Mouse (Mus musculus) midbrain, embryonic 15.5 days (tissue): ENCODE results near the gene AU041133. TPM values are rescaled to one million over a fixed set of nuclear protein-coding genes. Genes with fewer than 3 reads are reported as not detected.
"Not testable (repeated sequence)": the region's sequence is repeated elsewhere in the genome, so short reads cannot be mapped to it uniquely, and the experiment has no call there.

Experiments
- ATAC-seq: fragments of 200-750 bp; cut with Nextera tagmentation; replicated peaks from 2 replicates; pipeline ENCODE4 v1.8.0; 2017; ENCODE audit warnings: moderate TSS enrichment
- H3K27ac ChIP-seq: fragments of 300-500 bp; sonication (generic); 2 replicates; pipeline ENCODE4 v1.5.1; 2015; ENCODE audit warnings: mild to moderate bottlenecking, inconsistent platforms
- H3K27me3 ChIP-seq: fragments of 300-500 bp; sonication (generic); replicated peaks from 2 replicates; pipeline ENCODE4 v1.6.1; 2015; ENCODE audit warnings: inconsistent platforms
- H3K36me3 ChIP-seq: fragments of 300-500 bp; sonication (generic); replicated peaks from 2 replicates; pipeline ENCODE4 v1.6.1; 2015; ENCODE audit warnings: inconsistent platforms
- H3K4me1 ChIP-seq: fragments of 300-500 bp; sonication (generic); 2 replicates; pipeline ENCODE4 v1.6.1; 2015; ENCODE audit warnings: inconsistent platforms
- H3K4me2 ChIP-seq: fragments of 300-500 bp; sonication (generic); 2 replicates; pipeline ENCODE4 v1.6.1; 2015; ENCODE audit warnings: inconsistent platforms, mild to moderate bottlenecking, moderate library complexity
- H3K4me3 ChIP-seq: fragments of 300-500 bp; sonication (generic); 2 replicates; pipeline ENCODE4 v1.5.1; 2015; ENCODE audit warnings: mild to moderate bottlenecking, inconsistent platforms
- H3K9ac ChIP-seq: fragments of 300-500 bp; sonication (generic); 2 replicates; pipeline ENCODE4 v1.6.1; 2015; ENCODE audit warnings: mild to moderate bottlenecking, inconsistent platforms
- H3K9me3 ChIP-seq: fragments of 300-500 bp; sonication (generic); 2 replicates; pipeline ENCODE4 v1.6.1; 2016; ENCODE audit warnings: inconsistent platforms
- WGBS: fragments of 180-500 bp; shearing (Covaris S2); methylation state at CpG from one replicate; pipeline ENCODE4 v1.1.7; 2015; ENCODE audit warnings: mixed read lengths; 5-methylcytosine and 5-hydroxymethylcytosine counted together
- polyA plus RNA-seq: library from polyadenylated mRNA; unstranded; fragments of >200 nt; fragmentation: Nextera tagmentation; extraction: Ambion mirVana; gene quantifications from 2 replicates; pipeline ENCODE4 v1.2.1, GENCODE M21; 2015

The AU041133 gene
- polyA plus RNA-seq, result 11.0 and 13.5 TPM in 2 replicates

GRCm38 (mm10) chr10:82127850-82128401 lies at the start of gene AU041133:
TSS of gene AU041133 (plus strand) at chr10:82128013.
- Histone ChIP-seq H3K4me3 (peak within 1 kb of the TSS; percentile 76), H3K4me1 (peaks cover 5% of the 10 kb centered on the region), H3K27me3 (no peaks in the 10 kb centered on the region), H3K9ac (peak within 1 kb of the TSS; percentile 71), H3K9me3 (peaks cover 31% of the 10 kb centered on the region), H3K36me3 (no peaks in the 10 kb centered on the region), H3K4me2 (peak within 1 kb of the TSS; percentile 48), H3K27ac (peak within 1 kb of the TSS; percentile 93)
- WGBS, result 2% methylated on average over 41 of the region's 41 CpGs
- peak; percentile 100 for ATAC-seq

- peak within 1 kb of the TSS; percentile 93 for H3K27ac ChIP-seq
- peak within 1 kb of the TSS; percentile 56 for H3K9ac ChIP-seq
- H3K36me3 ChIP-seq, H3K4me1 ChIP-seq, H3K9me3 ChIP-seq, H3K27me3 ChIP-seq: not testable (repeated sequence)
- peak within 1 kb of the TSS; percentile 44 for H3K4me2 ChIP-seq
- WGBS, result 20% methylated on average over 42 of the region's 42 CpGs
- peak within 1 kb of the TSS; percentile 51 for H3K4me3 ChIP-seq
- peak; percentile 99 for ATAC-seq
These were observed 44.8 kb upstream of the AU041133 start, which contains the start of gene BC024063 for GRCm38 (mm10) chr10:82082728-82083621. TSS of gene BC024063 (plus strand) at chr10:82083353.

- WGBS, result 27% methylated on average over 14 of the region's 14 CpGs
- H3K27ac ChIP-seq, result peak overlapping the region; percentile 93
- H3K36me3 ChIP-seq, H3K4me1 ChIP-seq, H3K27me3 ChIP-seq, H3K9me3 ChIP-seq: not testable (repeated sequence)
- H3K4me3 ChIP-seq, result peak overlapping the region; percentile 51
- H3K4me2 ChIP-seq, result peak overlapping the region; percentile 44
- ATAC-seq, result peak; percentile 61; the same call in 1 of the 2 replicates
- H3K9ac ChIP-seq, result peak overlapping the region; percentile 56
These were observed 44.2 kb upstream of the AU041133 start for GRCm38 (mm10) chr10:82083622-82083971.

DNA sequence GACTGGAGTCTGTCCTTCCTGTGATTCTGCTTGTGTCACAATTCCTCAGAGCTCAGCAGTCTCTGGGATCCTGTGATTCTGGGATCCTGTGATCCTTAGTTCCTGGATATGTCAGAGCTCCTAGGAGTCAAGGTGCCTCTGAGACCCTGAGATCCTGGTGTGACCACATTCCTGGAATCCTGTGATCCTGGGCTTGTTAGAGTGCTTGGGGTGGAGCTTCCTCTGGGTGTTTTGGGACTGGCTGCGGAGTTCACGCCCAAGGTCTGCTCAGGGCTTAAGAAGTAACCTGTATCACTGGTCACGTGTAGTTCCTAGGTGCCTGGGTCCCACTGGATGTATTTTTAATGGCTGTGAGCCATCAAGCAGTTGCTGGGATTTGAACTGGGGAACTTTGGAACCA lies 10.6 kb upstream of the AU041133 start:
- ATAC-seq, result no peak
- Histone ChIP-seq H3K4me3 (no peak overlapping the region), H3K4me1 (no peaks in the 10 kb centered on the region), H3K27me3 (no peaks in the 10 kb centered on the region), H3K27ac (no peak overlapping the region), H3K4me2 (no peak overlapping the region), H3K36me3 (peaks cover 8% of the 10 kb centered on the region; the same call in 1 of the 2 replicates), H3K9me3 (peaks cover 30% of the 10 kb centered on the region), H3K9ac (no peak overlapping the region)
- WGBS, result 84% methylated on average over 3 of the region's 3 CpGs

DNA sequence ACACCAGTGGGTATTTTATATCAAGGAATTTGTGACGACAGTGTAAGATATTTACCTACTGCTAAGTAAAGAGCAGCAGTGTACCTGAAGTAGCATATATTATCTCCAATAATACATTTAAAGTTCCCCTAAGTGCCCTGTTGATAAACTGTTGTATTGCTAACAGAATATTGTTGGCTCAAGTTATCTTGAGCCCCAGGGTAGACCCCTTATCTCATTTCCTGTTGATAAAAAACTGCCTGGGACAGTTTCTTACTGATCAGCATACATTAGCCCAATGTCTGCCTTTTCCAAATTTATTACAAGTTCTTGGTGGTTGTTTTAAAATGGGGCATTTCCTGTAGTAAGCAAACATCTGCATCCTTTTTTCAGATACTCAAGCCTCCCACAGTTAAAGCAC lies 17.5 kb downstream of the AU041133 start:
- Histone ChIP-seq H3K9ac (no peak overlapping the region), H3K36me3 (peaks cover 54% of the 10 kb centered on the region), H3K9me3 (peaks cover 38% of the 10 kb centered on the region), H3K4me3 (no peak overlapping the region), H3K27ac (no peak overlapping the region), H3K4me1 (no peaks in the 10 kb centered on the region), H3K4me2 (no peak overlapping the region), H3K27me3 (no peaks in the 10 kb centered on the region)
- no peak for ATAC-seq
- WGBS, result 92% methylated on average over 1 of the region's 1 CpGs

DNA sequence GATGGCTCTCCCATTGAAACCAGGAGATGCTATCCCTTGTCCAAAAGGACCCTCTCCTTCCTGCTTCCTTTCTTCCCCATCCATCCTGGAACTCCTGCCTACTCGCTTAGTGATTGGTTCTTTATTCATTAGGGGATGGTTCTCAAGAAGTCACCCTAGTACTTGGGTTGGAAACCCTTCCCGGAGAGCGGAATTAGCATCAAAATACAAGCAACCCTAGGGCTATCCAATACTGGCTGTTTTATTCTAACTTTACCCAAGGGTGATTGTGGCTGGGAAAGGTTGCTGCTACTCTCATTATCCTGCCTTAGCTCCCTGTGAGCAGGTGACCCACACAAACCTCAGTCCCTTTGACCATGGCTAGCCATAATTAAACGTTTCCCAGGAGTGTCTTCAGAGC lies 19.8 kb downstream of the AU041133 start:
- H3K4me3 ChIP-seq, result no peak overlapping the region
- peaks cover 54% of the 10 kb centered on the region for H3K9me3 ChIP-seq
- no peak overlapping the region for H3K4me2 ChIP-seq
- H3K9ac ChIP-seq, result no peak overlapping the region
- H3K27ac ChIP-seq, result no peak overlapping the region
- no peak for ATAC-seq
- no peaks in the 10 kb centered on the region for H3K27me3 ChIP-seq
- H3K4me1 ChIP-seq, result no peaks in the 10 kb centered on the region
- 81% methylated on average over 4 of the region's 4 CpGs for WGBS
- peaks cover 69% of the 10 kb centered on the region for H3K36me3 ChIP-seq

- Histone ChIP-seq H3K27ac (no peak overlapping the region), H3K4me1 (no peaks in the 10 kb centered on the region), H3K4me3 (no peak overlapping the region), H3K27me3 (no peaks in the 10 kb centered on the region), H3K9me3 (no peaks in the 10 kb centered on the region), H3K9ac (no peak overlapping the region), H3K36me3 (no peaks in the 10 kb centered on the region), H3K4me2 (no peak overlapping the region)
- 81% methylated on average over 3 of the region's 3 CpGs for WGBS
- ATAC-seq, result no peak
These were observed 40.0 kb downstream of the AU041133 start for GRCm38 (mm10) chr10:82167777-82168176.

DNA sequence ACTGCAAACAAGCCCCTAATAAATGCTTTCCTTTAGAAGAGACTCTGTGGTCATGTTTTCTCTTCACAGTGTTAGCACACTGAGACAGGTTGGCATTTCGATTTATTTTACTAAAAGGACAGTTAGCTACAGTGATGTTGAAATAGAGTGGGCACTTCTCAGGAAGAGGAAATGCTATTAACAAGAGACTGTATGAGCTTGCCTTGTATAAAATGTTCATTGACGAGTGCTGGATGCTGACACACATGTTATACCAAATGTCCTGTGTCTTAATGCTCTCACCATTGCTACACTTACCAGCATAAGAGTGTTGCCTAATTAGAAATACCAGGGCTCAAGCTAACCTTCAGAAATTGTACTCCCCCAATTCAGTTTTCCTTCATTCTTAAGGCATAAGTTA lies 42.0 kb downstream of the AU041133 start:
- H3K4me2 ChIP-seq, result no peak overlapping the region
- WGBS, result 85% methylated on average over 2 of the region's 2 CpGs
- no peak overlapping the region for H3K9ac ChIP-seq
- no peak overlapping the region for H3K27ac ChIP-seq
- H3K4me1 ChIP-seq, result no peaks in the 10 kb centered on the region
- no peaks in the 10 kb centered on the region for H3K9me3 ChIP-seq
- no peak for ATAC-seq
- H3K27me3 ChIP-seq, result no peaks in the 10 kb centered on the region
- no peaks in the 10 kb centered on the region for H3K36me3 ChIP-seq
- no peak overlapping the region for H3K4me3 ChIP-seq

GRCm38 (mm10) chr10:82170808-82171207 lies 43.0 kb downstream of the AU041133 start:
- WGBS, result 54% methylated on average over 2 of the region's 2 CpGs
- Histone ChIP-seq H3K27ac (no peak overlapping the region), H3K9me3 (no peaks in the 10 kb centered on the region), H3K4me2 (no peak overlapping the region), H3K4me1 (no peaks in the 10 kb centered on the region), H3K4me3 (no peak overlapping the region), H3K27me3 (no peaks in the 10 kb centered on the region), H3K9ac (no peak overlapping the region), H3K36me3 (no peaks in the 10 kb centered on the region)
- ATAC-seq, result no peak

GRCm38 (mm10) chr10:82178257-82179064 lies 50.6 kb downstream of the AU041133 start:
- Histone ChIP-seq H3K4me1 (peaks cover 7% of the 10 kb centered on the region), H3K4me2 (peak overlapping the region; percentile 76), H3K9me3 (no peaks in the 10 kb centered on the region), H3K27ac (peak overlapping the region; percentile 94), H3K36me3 (no peaks in the 10 kb centered on the region), H3K4me3 (peak overlapping the region; percentile 65), H3K9ac (peak overlapping the region; percentile 71), H3K27me3 (no peaks in the 10 kb centered on the region)
- ATAC-seq, result peak; percentile 100
- WGBS, result 5% methylated on average over 47 of the region's 47 CpGs
